Mouse (Mus musculus): ENCODE data around the gene Rps6ka1. TPM values are rescaled to one million over a fixed set of nuclear protein-coding genes. Genes with fewer than 3 reads are reported as not detected.

Gene Rps6ka1
- polyA plus RNA-seq, 1 experiment from 2014 or later = 148 TPM

DNA sequence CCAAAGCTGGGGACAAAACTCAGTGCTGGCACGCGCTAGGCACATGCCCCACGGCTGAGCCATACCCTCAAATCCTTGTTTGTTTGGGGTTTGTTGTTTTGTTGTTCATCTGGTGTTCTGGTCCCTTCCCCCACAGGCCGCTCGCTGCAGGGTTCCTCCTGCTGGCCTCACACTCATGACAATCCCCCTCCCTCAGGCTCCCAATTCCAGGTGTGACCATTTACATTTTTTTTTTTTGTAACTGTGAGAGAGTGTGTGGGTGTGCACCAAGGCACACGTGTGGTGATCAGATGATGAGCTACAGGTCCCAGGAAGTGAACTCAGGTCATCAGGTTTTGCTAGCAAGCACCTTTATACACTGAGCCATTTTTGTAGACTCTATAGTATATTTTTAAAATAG, 87.0 kb downstream of the Rps6ka1 start:
- Histone ChIP-seq H3K27ac (ENCODE audit: low read length) (no peak overlapping the region), H3K9ac (ENCODE audit: low read depth, low read length) (no peak overlapping the region), H3K9me3 (ENCODE audit: control insufficient read depth, low read length) (no peaks in the 10 kb centered on the region), H3K4me1 (ENCODE audit: control insufficient read depth, insufficient read depth, low read length) (no peaks in the 10 kb centered on the region), H3K4me3 (ENCODE audit: low read length) (no peak overlapping the region), H3K27me3 (replicated peaks; ENCODE audit: control insufficient read depth, insufficient read depth, low read length) (no peaks in the 10 kb centered on the region), H3K36me3 (ENCODE audit: control insufficient read depth, insufficient read depth, low read length) (no peaks in the 10 kb centered on the region), H3K4me2 (ENCODE audit: low read depth, low read length) (no peak overlapping the region)
- no peak for ATAC-seq
- 33% methylated on average over 6 of the region's 6 CpGs for WGBS

Other genes starting within 250 kb of the Rps6ka1 start
- gene Zdhhc18, start 237.6 kb downstream of the Rps6ka1 start, polyA plus RNA-seq (2015; fragmentation: Nextera tagmentation; extraction: Ambion mirVana) = 1.3 and 1.6 TPM in 2 replicates
- 16.6 and 18.5 TPM in 2 replicates for gene Pigv, start 215.2 kb downstream of the Rps6ka1 start, polyA plus RNA-seq (2015; fragmentation: Nextera tagmentation; extraction: Ambion mirVana)
- 17.8 and 18.5 TPM in 2 replicates for gene Arid1a, start 131.0 kb downstream of the Rps6ka1 start, polyA plus RNA-seq (2015; fragmentation: Nextera tagmentation; extraction: Ambion mirVana)
- 1,469 and 1,670 TPM in 2 replicates for gene Hmgn2, start 80.9 kb upstream of the Rps6ka1 start, polyA plus RNA-seq (2015; fragmentation: Nextera tagmentation; extraction: Ambion mirVana)
- 41.3 and 45.4 TPM in 2 replicates for gene Dhdds, start 113.1 kb upstream of the Rps6ka1 start, polyA plus RNA-seq (2015; fragmentation: Nextera tagmentation; extraction: Ambion mirVana)
- 0.10 TPM in 2 replicates for gene Lin28a, start 131.0 kb upstream of the Rps6ka1 start, polyA plus RNA-seq (2015; fragmentation: Nextera tagmentation; extraction: Ambion mirVana)
- not detected in 2 replicates for gene Zfp683, start 166.0 kb upstream of the Rps6ka1 start, polyA plus RNA-seq (2015; fragmentation: Nextera tagmentation; extraction: Ambion mirVana)
- 22.3 and 22.9 TPM in 2 replicates for gene Crybg2, start 173.0 kb upstream of the Rps6ka1 start, polyA plus RNA-seq (2015; fragmentation: Nextera tagmentation; extraction: Ambion mirVana)
- 27.8 and 28.4 TPM in 2 replicates for gene Cd52, start 207.3 kb upstream of the Rps6ka1 start, polyA plus RNA-seq (2015; fragmentation: Nextera tagmentation; extraction: Ambion mirVana)
- gene Ubxn11, start 214.8 kb upstream of the Rps6ka1 start, polyA plus RNA-seq (2015; fragmentation: Nextera tagmentation; extraction: Ambion mirVana) = 4.3 and 5.6 TPM in 2 replicates
- 428 and 452 TPM in 2 replicates for gene Sh3bgrl3, start 241.0 kb upstream of the Rps6ka1 start, polyA plus RNA-seq (2015; fragmentation: Nextera tagmentation; extraction: Ambion mirVana)

All from intestine, embryonic 16.5 days (tissue).